Mouse (Mus musculus): ENCODE data around the gene Gm8251. TPM values are rescaled to one million over a fixed set of nuclear protein-coding genes. Genes with fewer than 3 reads are reported as not detected.

The Gm8251 gene
- polyA plus RNA-seq (2014; fragmentation: Illumina TruSeq; extraction: RNeasy Lipid Tissue Mini Kit (QIAGEN cat#74804); ENCODE audit: low read depth, low replicate concordance) = 0.63 TPM

DNA sequence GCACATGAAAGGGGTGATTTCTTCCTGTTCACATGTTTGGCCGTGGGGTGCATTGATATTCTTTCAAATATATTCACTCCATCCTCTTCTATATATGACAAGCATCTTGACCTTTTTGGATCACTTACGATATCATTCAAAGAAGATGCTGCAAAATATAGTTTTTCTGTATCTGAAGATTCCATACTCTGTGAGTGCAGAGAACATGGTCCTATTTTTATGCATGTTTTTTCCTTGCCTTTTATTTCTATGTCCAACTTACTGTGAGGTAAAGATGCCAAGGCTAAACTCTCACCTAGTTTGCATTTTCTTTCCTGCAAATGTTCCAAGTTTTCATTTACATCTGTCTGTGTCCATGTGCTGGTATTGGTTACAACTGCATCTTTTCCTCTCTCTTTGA, at the start of gene Gm8251:
Gene Gm8251 (minus strand): TSS at position 101 of the 400 bp plus-strand sequence.

DNA sequence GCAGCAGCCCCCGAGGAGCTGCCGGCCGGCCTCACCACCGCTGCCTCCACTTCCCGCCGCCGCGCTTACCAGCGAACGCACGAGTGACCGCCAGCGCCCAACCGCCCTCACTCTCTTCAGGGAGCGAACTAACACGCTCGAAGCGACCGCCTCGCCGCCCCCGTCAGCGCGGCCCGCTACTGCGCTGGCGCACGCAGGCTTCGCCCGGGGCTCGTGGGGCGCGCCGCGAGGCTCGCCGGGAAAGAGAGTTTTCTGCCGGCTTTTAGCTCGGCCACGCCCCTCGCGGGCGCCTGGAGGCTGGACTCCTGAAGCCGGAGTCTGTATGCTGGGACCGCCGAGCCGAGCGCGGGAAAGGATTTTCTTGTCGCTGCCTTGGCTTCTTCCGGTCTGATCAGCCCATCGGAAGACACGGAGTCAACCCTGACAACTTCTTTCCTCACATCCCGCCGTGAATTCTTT, 40.6 kb upstream of the Gm8251 start, which contains the start of gene Tex30:
Gene Tex30 (minus strand): TSS at position 183 of the 459 bp plus-strand sequence.

DNA sequence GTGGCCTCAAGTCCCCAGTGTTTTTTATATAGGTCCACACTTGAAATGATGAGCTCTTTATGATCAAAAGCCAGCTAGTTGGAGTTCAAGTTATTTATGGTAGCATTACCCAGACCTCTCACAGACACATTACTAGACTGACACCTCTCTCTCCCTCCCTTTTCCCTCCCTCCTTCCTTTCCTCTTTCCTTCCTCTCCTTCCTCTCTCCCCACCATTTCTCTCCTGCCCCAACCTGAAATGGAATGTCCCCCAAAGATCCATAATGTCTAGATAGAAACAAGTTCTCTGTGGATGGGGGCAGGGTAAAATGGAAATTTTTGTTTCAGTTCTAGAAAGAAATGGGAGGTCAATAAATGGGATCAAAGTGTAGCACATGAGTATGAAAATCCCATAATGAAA, 41.8 kb downstream of the Gm8251 start, which contains the start of gene Mettl21c:
Gene Mettl21c (minus strand): TSS at position 101 of the 400 bp plus-strand sequence.

Other genes with a start within 250 kb of the Gm8251 start
- 76.6 TPM for gene Uxs1, start 234.1 kb downstream of the Gm8251 start, polyA plus RNA-seq (2014; fragmentation: Illumina TruSeq; extraction: RNeasy Lipid Tissue Mini Kit (QIAGEN cat#74804); ENCODE audit: low read depth, low replicate concordance)
- gene Tpp2, start 128.3 kb downstream of the Gm8251 start, polyA plus RNA-seq (2014; fragmentation: Illumina TruSeq; extraction: RNeasy Lipid Tissue Mini Kit (QIAGEN cat#74804); ENCODE audit: low read depth, low replicate concordance) = 135 TPM
- not detected for gene Mettl21c, start 41.9 kb downstream of the Gm8251 start, polyA plus RNA-seq (2014; fragmentation: Illumina TruSeq; extraction: RNeasy Lipid Tissue Mini Kit (QIAGEN cat#74804); ENCODE audit: low read depth, low replicate concordance)
- gene Tex30, start 40.5 kb upstream of the Gm8251 start, polyA plus RNA-seq (2014; fragmentation: Illumina TruSeq; extraction: RNeasy Lipid Tissue Mini Kit (QIAGEN cat#74804); ENCODE audit: low read depth, low replicate concordance) = 46.0 TPM
- gene Kdelc1, start 56.9 kb upstream of the Gm8251 start, polyA plus RNA-seq (2014; fragmentation: Illumina TruSeq; extraction: RNeasy Lipid Tissue Mini Kit (QIAGEN cat#74804); ENCODE audit: low read depth, low replicate concordance) = 24.3 TPM
- gene Bivm, start 57.0 kb upstream of the Gm8251 start, polyA plus RNA-seq (2014; fragmentation: Illumina TruSeq; extraction: RNeasy Lipid Tissue Mini Kit (QIAGEN cat#74804); ENCODE audit: low read depth, low replicate concordance) = 50.9 TPM
- gene Ercc5, start 85.8 kb upstream of the Gm8251 start, polyA plus RNA-seq (2014; fragmentation: Illumina TruSeq; extraction: RNeasy Lipid Tissue Mini Kit (QIAGEN cat#74804); ENCODE audit: low read depth, low replicate concordance) = 36.4 TPM
- gene Mettl21e, start 157.0 kb upstream of the Gm8251 start, polyA plus RNA-seq (2014; fragmentation: Illumina TruSeq; extraction: RNeasy Lipid Tissue Mini Kit (QIAGEN cat#74804); ENCODE audit: low read depth, low replicate concordance) = not detected